Mouse (Mus musculus) heart, adult 8-10 months (tissue): ENCODE data around the gene Fezf1. TPM values are rescaled to one million over a fixed set of nuclear protein-coding genes. Genes with fewer than 3 reads are reported as not detected.

Experiments
- DNase-seq: peaks from one replicate; pipeline ENCODE4 v3.0.0; 2022; ENCODE audit warnings: low spot score
- total RNA-seq, 4 experiments: library from RNA; stranded (reverse); gene quantifications; 2 replicates each; pipeline ENCODE4 v1.2.4; 2022

Fezf1 gene
- not detected for total RNA-seq

DNA sequence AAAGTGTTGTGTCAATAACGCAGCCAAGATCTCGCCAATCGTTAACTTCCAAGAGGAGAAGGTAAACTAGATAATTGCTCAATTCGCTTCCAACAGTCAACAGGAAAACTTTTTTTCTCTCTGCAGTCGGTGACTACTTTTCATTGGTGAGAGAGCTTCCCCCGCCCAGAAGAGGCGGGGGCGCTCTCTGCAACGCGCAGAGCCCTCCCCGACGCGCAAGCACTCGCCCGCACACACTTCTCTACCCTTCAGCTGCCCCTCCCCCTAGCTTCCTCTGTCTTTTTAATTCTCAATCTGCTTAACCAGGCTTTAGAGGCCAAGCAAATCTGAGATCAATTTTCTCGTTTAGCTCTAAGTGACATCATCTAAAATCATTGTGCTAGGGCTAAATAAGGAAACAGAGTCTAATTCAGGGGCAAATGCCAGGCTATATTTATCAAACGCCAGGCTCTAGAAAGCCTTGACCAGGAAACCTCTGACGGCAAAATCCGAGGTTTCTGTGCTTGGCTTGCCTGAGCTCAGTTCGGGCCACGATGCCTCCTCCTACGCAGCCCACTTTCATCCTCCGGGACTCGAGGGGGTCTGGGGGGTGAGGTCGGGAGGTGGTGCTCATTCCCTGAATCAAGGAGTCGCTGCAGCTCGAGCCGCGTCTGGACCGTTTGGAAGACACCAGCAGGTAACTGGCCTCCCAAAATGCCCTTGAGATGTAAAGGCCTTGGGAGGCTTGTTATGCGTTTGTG lies at the start of gene Fezf1:
Fezf1 (minus strand) TSS at position 50 of the 740 bp plus-strand sequence.
- DNase-seq: no peak

DNA sequence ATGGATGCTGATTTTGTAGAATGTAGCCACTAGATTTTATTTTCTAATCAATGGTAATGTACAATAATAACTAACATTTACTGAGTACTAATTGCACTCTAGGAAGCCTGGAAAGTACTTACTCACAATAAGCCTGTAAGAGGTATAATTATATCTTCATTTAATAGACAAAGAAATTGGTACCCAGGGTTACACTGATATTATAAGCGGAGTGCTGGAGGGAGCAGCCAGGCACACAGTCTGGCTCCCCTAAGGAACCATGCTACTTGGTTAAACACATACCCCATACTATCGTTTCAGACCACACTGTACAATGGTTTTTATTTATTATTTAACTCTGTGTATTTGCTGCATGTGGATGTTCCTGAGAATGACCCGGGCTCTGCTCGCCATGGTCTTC lies 46.5 kb upstream of the Fezf1 start:
- DNase-seq: no peak

DNA sequence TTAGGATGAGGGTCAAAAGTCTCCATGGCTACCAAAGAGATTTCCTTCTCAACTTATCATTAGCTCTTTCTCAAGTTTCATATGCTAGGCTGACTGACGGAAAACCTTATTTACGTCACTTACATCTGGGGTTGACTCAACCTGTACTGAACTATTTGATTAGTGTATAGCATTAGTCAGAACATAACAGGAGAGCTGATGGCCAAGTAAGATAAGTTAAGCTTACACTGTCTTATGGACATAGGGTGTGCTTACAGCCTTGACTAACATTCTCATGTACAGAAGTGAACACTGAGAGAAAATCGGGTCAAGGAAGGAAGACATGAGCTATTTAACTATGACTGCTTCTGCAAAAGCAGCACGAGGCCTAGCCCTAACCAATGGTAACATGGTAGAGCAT lies 40.6 kb upstream of the Fezf1 start:
- DNase-seq: no peak

DNA sequence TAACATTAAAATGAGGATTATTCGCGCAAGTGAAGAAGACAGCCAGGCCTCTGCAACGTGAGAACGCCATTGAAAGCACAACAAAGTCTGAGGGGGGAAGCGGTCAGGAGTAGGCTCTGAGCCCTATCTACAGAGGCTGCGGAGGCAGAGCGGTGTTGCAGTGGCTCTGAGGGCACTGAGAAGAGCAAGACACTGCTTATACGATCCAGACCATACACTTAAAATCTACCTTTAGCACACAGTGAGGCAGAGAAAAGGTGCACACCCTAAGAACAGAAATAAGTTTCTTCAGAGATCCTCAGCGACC lies 33.3 kb upstream of the Fezf1 start:
- DNase-seq: no peak

DNA sequence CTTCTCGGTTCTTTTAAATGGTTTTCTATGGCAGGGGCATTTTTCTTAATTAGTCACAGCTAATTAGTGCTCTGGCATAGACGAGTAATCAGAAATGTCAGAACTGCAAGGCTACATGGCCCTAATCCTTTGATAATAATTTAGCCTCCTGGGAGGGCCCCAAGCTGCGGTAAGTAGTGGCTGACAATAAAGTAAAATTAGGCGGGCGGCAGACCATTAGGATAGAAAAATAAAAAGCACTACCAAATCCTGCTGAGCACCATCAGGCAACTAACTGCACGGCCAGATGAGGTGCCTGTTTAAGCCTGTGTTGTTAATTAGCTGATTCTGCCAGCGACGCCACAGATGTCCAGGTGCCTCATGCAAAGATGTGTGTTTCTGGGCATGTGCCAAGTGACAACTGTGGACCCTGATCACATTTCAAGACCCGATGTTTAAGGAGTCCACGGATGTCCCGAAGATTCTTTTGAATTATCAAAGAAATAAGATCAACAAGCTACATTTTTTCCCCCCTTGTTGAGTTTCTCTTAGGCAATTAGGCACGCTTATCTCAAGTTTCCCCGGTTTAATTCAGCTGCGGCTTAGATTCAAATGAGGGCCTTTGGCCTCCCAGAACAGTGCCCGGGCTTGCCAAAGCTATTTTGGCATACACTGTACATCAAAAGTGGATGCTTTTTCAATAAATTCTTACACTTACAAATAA lies 32.8 kb upstream of the Fezf1 start:
- DNase-seq: no peak

DNA sequence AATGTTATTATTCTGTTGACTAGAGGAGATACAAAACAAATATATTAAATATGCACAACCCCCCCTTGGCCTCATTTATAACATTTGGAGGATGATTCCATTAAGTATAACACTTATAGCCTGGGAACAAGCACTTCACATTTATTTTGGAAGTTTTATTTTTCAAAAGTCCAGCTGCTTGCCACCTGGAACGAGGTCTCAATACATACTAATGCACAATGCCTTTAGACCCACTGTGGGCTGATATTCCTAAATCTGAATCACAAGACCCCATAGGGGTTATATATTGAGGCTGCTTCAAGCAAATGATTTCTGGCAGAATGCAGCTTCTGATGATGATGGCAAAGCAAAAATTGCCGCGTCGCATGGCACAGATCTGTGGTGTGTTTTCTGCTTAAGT lies 25.3 kb upstream of the Fezf1 start:
- no peak for DNase-seq

DNA sequence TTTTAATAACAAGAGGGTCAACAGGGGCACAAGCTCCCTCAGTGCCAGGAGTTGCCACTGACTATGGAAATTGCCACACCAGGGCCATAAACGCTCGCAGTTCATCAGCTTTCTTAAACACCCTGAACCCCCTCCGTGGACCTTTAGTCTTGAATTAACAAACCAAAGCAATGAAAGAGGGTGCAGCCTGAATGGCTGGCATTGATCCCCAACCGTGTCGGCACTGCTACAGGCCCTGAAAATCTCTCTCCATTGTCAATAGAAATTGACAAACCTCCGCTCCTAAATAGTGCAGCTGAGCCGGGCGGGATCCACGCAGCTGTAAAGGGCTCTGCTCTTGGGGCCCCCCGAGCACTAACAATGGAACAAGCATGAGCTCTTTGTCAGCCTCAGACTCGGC lies 24.8 kb upstream of the Fezf1 start:
- no peak for DNase-seq

DNA sequence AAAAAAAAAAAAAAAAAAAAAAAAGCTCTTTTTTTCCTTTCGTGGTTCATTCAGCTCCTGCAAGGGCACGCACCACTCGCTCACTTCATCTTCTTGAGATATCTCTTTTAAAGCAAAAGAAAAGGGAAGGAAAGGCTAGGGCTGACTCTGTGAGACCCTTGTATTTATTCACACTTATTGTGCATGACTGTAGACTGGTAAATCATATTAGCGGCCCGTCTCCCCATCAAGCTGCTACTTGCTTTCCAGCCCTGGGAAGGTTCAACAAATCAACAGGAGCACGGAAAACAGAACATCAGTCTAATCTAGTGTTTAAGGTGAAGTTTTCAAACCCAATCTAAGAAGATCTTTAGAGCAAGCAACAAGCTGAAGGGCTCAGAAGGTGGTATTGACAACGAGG lies 24.4 kb upstream of the Fezf1 start:
- DNase-seq: no peak

DNA sequence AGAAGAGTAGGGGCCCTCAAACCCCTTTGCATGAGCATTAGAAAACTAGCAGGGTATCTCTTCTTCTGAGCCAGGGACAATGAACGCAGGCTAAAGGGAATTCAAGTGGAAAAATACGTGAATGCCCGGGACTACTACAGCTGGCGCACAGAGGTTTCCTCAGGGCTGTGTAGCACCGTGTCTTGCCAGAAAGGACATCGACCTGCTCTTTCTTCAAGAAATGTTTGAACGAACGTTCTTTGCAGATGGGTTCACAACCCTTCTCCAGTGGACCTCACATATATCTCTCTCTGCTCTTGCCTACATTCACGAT lies 12.5 kb upstream of the Fezf1 start:
- DNase-seq: no peak

DNA sequence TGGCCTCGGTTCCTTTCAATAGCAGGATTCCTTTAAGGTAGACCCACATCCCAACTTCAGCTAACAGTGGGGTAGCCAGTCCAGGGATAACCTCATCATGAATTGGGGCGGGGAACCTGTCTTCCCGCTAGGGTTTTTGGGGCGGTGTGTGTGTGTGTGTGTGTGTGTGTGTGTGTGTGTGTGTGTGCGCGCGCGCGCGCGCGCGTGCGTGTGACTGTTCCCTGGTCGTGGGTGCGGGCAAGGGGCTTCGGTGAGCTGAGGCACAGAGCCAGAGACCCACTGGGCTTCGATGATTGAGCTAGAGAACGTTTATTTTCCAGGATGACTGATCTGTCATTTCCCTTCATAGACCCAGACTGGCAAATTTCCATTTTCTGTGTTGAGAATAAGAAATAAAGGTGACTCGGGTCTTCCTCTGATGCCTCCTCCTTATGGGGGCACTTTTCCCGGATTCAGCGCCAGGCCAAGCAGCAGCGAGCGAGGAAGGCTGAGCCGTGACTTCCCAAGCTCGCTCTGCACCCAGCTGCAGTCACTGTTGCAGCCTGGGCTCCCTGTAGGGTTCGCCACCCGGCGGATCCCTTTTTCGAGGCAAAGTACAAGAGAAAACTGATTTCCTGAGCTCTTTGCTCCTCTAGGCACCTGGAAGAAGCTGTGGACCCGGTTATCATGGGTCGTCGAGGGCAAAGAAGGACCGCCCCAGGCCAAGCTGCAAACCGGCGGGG lies 12.0 kb upstream of the Fezf1 start:
- no peak for DNase-seq

DNA sequence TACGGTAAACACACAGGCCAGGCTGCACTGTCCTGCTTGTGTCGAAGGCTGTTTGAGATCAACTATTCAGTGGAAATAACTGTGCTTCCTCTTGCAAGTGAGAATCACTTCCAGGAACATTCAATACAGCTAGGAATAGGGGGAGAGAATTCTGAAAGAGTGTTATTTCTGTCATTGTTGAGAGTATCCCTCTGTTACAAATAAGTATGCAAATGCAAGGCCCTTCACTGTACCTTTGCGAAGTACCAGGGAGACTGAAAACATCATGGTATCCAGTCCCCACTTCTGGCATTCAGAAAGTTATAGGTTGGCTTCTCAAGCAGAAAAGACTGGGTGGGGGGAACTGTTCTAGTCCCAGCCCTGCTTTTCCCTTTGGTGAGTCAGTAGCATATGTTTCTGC lies 9.8 kb upstream of the Fezf1 start:
- DNase-seq: no peak

DNA sequence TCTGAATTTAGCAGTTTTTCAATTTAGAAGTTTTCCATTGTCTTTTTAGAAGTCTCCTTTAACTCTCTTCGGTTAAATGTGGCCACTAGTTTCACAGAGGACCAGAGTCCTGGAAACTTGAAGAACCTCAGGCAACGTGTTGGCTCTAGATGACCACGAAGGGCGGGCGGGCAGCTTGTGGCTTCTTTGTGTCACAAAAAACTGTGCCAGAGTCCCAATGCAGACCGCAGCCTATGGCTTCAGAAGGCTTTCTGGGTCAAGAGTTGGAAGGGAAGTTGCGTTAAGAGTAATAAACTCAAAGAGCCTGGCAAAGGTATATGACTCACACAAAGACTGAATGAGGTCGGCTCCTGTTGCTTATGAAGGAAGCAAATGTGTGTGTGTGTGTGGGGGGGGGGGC lies 7.0 kb upstream of the Fezf1 start:
- no peak for DNase-seq

DNA sequence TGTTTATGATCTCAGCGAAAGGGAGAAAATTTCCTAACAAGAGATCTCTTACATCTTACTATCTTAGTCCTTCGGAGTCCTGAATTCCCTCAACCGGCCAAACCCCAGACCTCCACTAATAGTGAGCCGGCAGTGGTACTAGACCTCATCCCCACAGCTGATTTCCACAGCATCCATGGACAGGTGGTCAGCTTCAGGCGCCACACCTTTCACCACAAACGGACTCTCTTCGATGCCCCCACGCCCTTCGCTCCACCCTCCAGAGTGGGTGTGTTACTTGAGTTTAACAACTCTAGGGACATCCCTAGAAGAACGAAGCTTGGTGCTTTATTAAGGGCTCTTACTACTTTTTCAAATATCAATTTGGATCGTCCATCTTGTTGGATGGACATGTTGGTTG lies 6.5 kb upstream of the Fezf1 start:
- no peak for DNase-seq

DNA sequence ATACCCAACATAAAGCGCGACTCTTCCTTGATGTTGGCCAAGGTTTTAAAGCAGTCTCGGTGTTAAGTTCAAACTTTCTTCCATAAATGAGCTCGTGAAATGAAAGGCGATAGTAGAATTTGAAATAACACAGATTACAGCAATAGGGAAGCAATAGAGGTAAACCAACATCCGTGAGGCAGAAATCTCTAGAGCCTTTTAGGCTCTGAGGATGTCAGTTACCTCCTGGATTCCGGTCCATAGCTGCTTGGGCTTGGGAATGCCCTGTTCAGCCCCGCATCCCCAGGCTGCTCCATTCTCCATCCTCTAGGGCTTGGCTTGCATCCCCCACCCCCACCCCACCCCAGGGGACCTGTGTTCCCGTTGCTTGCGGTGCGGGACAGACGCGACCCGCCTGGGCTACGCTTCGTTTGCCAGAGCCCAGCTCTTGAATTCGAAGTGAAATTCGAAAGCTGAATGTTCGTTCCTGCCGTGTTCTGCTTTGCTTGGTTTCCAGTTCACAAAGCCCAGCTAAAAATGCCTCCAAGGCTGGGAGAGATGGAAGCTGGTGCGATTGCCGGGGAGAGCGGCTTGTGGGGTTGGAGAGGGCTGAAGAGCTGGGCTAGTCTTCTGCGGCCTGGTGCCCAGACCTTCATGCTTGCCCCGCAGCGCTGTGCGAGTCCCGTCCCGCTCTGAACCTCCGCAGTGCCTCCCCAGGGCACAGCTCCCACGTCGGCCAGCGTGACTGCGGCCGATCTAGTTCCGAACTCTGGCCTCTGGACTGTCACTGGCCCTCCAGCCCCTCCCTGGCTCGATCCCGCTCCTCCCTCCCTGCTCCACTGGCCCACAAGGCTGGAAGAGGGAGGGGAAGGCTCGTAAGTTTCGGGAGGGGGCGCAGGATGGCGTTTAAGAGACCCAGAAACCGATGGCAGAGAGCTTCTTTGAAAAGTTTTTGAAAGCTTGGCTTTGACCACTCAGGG lies 5.5 kb upstream of the Fezf1 start:
- no peak for DNase-seq

DNA sequence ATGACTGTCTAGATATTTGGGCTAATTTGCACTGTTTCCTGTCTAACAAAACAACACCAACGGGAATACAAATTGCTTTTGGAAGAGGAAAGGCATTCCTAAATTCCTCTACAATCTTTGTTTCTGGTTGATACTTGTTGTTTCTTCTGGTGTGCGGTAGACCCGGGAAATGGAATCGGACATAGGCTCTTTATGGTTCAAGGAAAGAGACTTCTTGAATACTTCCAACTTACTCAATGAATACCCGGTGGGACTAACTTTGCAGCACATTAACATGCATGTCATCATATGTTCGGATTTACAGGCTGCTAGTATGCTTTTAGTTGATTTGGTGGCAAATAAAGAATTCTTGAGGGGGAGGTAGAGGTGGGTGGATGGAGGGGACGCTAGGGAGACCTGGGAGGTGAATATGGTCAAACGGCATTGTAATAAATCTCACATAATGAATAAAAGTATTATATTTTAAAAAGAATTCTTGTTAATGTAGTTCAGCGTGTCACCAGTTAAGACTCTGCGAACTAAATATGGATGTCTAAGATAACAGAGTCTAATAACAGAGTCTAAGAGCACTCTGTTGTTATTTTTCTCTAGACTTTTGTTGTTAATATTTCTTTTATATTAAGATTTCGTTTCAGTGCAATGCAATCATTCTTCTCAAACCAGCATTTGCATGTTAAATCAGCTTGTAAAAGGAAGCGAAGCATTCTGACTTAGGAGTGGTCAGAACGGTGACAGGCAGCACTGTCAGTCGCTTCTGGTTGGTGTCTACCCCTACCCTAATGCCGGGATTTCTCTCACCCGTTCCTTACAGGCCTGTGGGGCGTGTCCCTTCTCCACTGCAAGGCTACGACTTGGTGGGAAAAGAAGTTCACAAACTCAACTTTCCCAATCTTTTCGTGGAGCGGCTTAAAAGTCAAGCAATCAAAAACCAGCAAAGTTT lies 4.3 kb upstream of the Fezf1 start:
- no peak for DNase-seq

DNA sequence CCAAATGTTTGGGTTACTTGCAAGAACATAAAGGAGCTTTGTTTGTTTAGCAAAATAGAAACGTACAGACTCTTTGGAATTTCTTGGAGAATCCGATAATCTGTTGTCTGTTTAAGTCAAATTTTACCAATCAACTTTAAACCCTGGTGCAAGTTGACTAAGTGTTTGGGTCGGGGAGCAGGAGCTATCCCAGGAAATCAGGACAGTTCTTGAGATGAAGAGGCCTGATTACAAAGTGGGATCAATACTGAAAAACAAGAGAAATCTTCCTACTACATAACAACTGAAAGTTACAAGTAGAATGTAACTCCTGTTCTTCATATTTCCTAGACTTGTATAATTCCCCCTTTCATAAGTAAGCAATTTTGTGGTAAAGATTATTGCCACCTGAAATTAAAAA lies 3.3 kb upstream of the Fezf1 start:
- DNase-seq: no peak

DNA sequence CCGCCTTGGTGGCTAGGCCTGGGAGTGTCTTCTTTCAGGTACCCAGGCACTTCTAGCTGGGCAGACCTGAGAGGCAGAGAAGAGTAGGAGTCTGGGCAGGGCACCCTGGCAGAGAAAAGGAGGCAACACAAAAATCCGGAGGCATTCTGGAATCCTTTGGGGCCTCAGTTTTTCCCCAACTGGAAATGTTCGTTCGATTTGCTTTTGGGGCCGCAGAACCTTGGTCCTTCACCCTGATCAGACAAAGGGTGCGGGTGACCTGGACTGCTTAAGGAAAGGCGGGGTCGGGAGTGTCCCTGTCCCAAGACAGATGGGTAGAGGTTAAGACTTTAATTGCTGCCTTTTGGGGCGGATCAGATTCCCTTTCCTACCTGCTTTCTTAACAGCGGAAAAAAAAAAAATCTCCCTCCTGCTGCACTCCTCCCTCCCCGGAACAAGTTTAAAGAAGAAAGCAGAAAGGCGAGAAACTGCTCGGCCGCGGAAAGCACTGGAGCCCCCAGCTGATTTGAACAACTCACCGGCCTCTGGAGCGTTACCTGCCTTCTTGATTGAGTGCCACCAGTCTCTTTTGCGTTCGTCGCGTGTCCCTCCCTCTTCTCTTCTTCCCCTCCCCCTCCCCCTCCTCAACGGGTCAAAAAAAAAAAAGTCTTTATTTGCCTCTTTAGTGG lies 2.3 kb upstream of the Fezf1 start:
- no peak for DNase-seq

DNA sequence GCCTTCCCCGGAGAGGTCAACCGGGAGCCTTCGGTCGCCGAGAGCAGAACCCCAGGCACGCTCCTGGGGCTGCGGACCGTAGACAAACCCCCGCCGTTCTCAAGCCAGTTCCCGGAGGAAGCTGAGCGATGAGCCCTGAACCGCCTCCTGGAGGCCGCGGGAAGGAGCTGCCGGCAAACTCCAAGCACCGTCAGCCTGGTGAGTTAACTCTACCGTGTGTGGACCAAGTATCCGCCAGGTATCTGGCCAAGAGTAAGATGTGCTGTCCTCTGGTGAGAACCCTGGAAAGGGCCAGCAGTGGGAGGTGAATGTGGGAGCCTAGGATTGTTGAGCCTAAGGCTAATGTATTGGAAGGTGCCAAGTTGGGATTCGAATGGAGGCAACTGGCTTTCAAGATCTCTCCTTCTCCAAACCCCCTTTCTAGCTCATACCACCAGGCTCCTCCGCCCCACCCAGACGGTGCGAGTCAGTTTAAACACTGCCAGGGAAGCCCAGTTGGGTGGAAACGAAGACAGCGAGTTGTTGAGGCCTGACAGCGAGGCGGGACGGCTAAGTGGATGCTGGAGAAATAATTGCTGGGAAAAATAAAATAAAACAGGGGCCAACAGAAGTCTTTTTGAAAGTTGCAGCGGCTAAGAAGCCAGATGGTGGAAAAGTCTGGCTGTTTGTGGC lies 1.6 kb upstream of the Fezf1 start:
- no peak for DNase-seq

DNA sequence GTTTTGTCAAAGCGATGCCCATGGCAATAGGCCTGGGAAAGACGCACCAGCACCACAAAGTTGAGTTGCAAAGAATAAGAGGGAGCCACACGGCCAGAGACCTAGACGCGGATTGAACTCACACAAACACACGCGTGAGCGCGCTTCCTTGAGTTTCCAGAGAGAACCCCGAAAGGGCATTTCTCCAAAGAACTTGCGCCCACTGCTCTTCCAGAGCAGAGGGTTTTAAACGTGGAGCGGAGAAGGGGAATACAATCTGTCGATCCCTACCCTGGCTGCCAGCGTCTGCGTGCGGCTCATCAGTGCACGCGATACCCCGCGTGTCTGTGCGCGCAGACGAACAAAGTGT lies 865 bp upstream of the Fezf1 start:
- no peak for DNase-seq
